Mouse (Mus musculus) mouse trophoblast stem cell (cell line): ENCODE results near the gene Ddc.

Source experiments
- in situ Hi-C, 2 experiments: fragments of 300-500 bp; cut with MseI, MboI; formaldehyde crosslinking; loops; 2 replicates in 1 of 2; 3 replicates in 1 of 2; pipeline ENCODE4 v1.15.1; 2025

Gene Ddc

GRCm38 (mm10) chr11:11823980-11824911, 73.7 kb downstream of the Ddc start:
- in situ Hi-C loops: loop anchor here in 1 of 2 experiments (25.0 kb wide), 1 partner anchor 713 kb away; no protein-coding TSS in a partner anchor

- in situ Hi-C loops: loop anchor here in 1 of 2 experiments (25.0 kb wide), 1 partner anchor 715 kb away; no protein-coding TSS in a partner anchor
These were observed 75.5 kb downstream of the Ddc start for GRCm38 (mm10) chr11:11822181-11823095.

GRCm38 (mm10) chr11:11821387-11821975, 76.5 kb downstream of the Ddc start:
- in situ Hi-C loops: loop anchor here in 1 of 2 experiments (25.0 kb wide), 1 partner anchor 716 kb away; no protein-coding TSS in a partner anchor

GRCm38 (mm10) chr11:11820737-11821136, 77.2 kb downstream of the Ddc start:
- in situ Hi-C loops: loop anchor here in 1 of 2 experiments (25.0 kb wide), 1 partner anchor 717 kb away; no protein-coding TSS in a partner anchor

GRCm38 (mm10) chr11:11820251-11820650, 77.7 kb downstream of the Ddc start:
- in situ Hi-C loops: loop anchor here in 1 of 2 experiments (25.0 kb wide), 1 partner anchor 717 kb away; no protein-coding TSS in a partner anchor

- in situ Hi-C loops: loop anchor here (5.0 to 25.0 kb wide), 3 partner anchors 153 to 718 kb away; no protein-coding TSS in a partner anchor
These were observed 78.7 kb downstream of the Ddc start for GRCm38 (mm10) chr11:11819206-11819605.

GRCm38 (mm10) chr11:11818797-11819196, 79.1 kb downstream of the Ddc start:
- in situ Hi-C loops: loop anchor here (5.0 to 25.0 kb wide), 3 partner anchors 154 to 719 kb away; no protein-coding TSS in a partner anchor

- in situ Hi-C loops: loop anchor here (5.0 to 25.0 kb wide), 3 partner anchors 157 to 722 kb away; no protein-coding TSS in a partner anchor
These were observed 82.2 kb downstream of the Ddc start for GRCm38 (mm10) chr11:11815737-11816136.

- in situ Hi-C loops: loop anchor here (5.0 to 25.0 kb wide), 4 partner anchors 160 to 725 kb away; no protein-coding TSS in a partner anchor
These were observed 86.0 kb downstream of the Ddc start for GRCm38 (mm10) chr11:11811906-11812480.

GRCm38 (mm10) chr11:11809404-11810175, 88.4 kb downstream of the Ddc start:
- in situ Hi-C loops: loop anchor here (5.0 to 25.0 kb wide), 4 partner anchors 163 to 728 kb away; no protein-coding TSS in a partner anchor

- in situ Hi-C loops: loop anchor here in 1 of 2 experiments (25.0 kb wide), 1 partner anchor 728 kb away; no protein-coding TSS in a partner anchor
These were observed 89.0 kb downstream of the Ddc start, which contains the start of gene Fignl1 for GRCm38 (mm10) chr11:11808820-11809403. Gene Fignl1, minus strand, starts transcription at chr11:11808962.

GRCm38 (mm10) chr11:11808035-11808819, 89.7 kb downstream of the Ddc start:
- in situ Hi-C loops: loop anchor here in 1 of 2 experiments (25.0 kb wide), 1 partner anchor 729 kb away; no protein-coding TSS in a partner anchor

GRCm38 (mm10) chr11:11805951-11806350, 92.0 kb downstream of the Ddc start:
- in situ Hi-C loops: loop anchor here in 1 of 2 experiments (25.0 kb wide), 1 partner anchor 731 kb away; no protein-coding TSS in a partner anchor

GRCm38 (mm10) chr11:11804421-11804820, 93.5 kb downstream of the Ddc start:
- in situ Hi-C loops: loop anchor here in 1 of 2 experiments (25.0 kb wide), 1 partner anchor 733 kb away; no protein-coding TSS in a partner anchor

- in situ Hi-C loops: loop anchor here in 1 of 2 experiments (25.0 kb wide), 1 partner anchor 736 kb away; no protein-coding TSS in a partner anchor
These were observed 96.9 kb downstream of the Ddc start for GRCm38 (mm10) chr11:11801067-11801466.

GRCm38 (mm10) chr11:11800304-11800703, 97.6 kb downstream of the Ddc start:
- in situ Hi-C loops: loop anchor here in 1 of 2 experiments (25.0 kb wide), 1 partner anchor 737 kb away; no protein-coding TSS in a partner anchor

- in situ Hi-C loops: no loop called here
These were observed 99.3 kb downstream of the Ddc start for GRCm38 (mm10) chr11:11798690-11799089.

GRCm38 (mm10) chr11:11794626-11795025, 103.3 kb downstream of the Ddc start:
- in situ Hi-C loops: no loop called here
